Mouse (Mus musculus) heart, postnatal 0 days (tissue): Measurements from ENCODE around the gene Ccnl2. TPM values are rescaled to one million over a fixed set of nuclear protein-coding genes. Genes with fewer than 3 reads are reported as not detected.

Experiments
- ATAC-seq: fragments of 200-750 bp; cut with Nextera tagmentation; 2 replicates; pipeline ENCODE4 v1.8.0; 2017; ENCODE audit warnings: low read depth, moderate number of reproducible peaks, moderate library complexity; ENCODE audit not compliant: insufficient read depth
- DNase-seq: peaks from one replicate; pipeline ENCODE4 v3.0.0-alpha.2; 2016; ENCODE audit warnings: low spot score
- H3K27ac ChIP-seq: fragments of 300-500 bp; sonication (generic); 2 replicates; pipeline ENCODE4 v1.5.1; 2014; ENCODE audit warnings: low read depth, mild to moderate bottlenecking
- H3K27me3 ChIP-seq: fragments of 300-500 bp; sonication (generic); 2 replicates; pipeline ENCODE4 v1.6.1; 2014; ENCODE audit warnings: low read length, mixed read lengths; ENCODE audit not compliant: control insufficient read depth, insufficient read depth
- H3K36me3 ChIP-seq: fragments of 300-500 bp; sonication (generic); replicated peaks from 2 replicates; pipeline ENCODE4 v1.6.1; 2014; ENCODE audit warnings: low read length, mixed read lengths; ENCODE audit not compliant: control insufficient read depth, insufficient read depth
- H3K4me1 ChIP-seq: fragments of 300-500 bp; sonication (generic); 2 replicates; pipeline ENCODE4 v1.6.1; 2014; ENCODE audit warnings: antibody characterized with exemption; ENCODE audit not compliant: control insufficient read depth, insufficient read depth
- H3K4me2 ChIP-seq: fragments of 300-500 bp; sonication (generic); 2 replicates; pipeline ENCODE4 v1.6.1; 2014; ENCODE audit warnings: low read depth, mild to moderate bottlenecking, low read length, moderate library complexity
- H3K4me3 ChIP-seq: fragments of 300-500 bp; sonication (generic); 2 replicates; pipeline ENCODE4 v1.5.1; 2014; ENCODE audit warnings: low read depth, low read length
- H3K9ac ChIP-seq: fragments of 300-500 bp; sonication (generic); replicated peaks from 2 replicates; pipeline ENCODE4 v1.6.1; 2014; ENCODE audit warnings: low read depth, low read length, mixed read lengths
- H3K9me3 ChIP-seq: fragments of 300-500 bp; sonication (generic); replicated peaks from 2 replicates; pipeline ENCODE4 v1.6.1; 2016; ENCODE audit warnings: low read length; ENCODE audit not compliant: control insufficient read depth
- CTCF ChIP-seq: IDR thresholded peaks from 2 replicates; pipeline ENCODE4 v1.5.1; 2016; ENCODE audit warnings: antibody characterized with exemption, control low read depth, low read depth
- EP300 ChIP-seq: IDR thresholded peaks from 2 replicates; pipeline ENCODE4 v1.6.1; 2016; ENCODE audit warnings: antibody characterized with exemption, low read depth
- WGBS: fragments of 180-500 bp; shearing (Covaris S2); extraction: QIAGEN DNeasy Blood & Tissue Kit; methylation state at CpG from one replicate; pipeline ENCODE4 v1.1.7; 2014; 5-methylcytosine and 5-hydroxymethylcytosine counted together
- polyA plus RNA-seq: library from polyadenylated mRNA; unstranded; fragments of >200 nt; fragmentation: Nextera tagmentation; extraction: Ambion mirVana; gene quantifications from 2 replicates; pipeline ENCODE4 v1.2.1, GENCODE M21; 2015
- total RNA-seq: library from RNA; depleted of rRNA; stranded (reverse); fragments of >200 nt; gene quantifications from 2 replicates; pipeline ENCODE4 v1.2.3, GENCODE M21; 2014; ENCODE audit warnings: low replicate concordance

Gene Ccnl2
- total and polyA plus RNA-seq, 2 experiments from 2014 or later, result 80.7 to 83.0 TPM

DNA sequence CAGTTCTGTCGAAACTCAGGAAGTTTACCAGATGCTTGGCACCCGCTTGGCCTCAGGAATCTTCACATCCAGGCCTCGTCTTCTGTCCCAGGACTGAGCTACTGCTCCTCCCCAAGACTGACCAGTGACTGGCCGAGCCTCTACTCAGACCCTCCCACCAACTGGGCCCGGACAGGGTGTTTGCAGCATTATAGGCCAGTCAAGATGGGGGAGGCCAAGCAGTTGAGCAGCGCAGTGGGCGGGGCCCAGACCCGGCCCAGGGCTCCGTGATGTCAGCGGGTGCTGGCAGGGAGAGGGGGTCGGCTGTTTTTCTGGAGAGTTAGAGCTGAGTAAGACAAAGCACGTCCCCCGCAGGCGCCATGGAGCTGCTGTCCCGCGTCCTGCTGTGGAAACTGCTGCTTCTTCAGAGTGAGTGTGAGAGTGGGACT lies 27.2 kb downstream of the Ccnl2 start, which contains the start of gene Mxra8:
Gene Mxra8 (plus strand): TSS at position 198 of the 428 bp plus-strand sequence.
- Histone ChIP-seq H3K27me3 (0 out of 2 replicates have a peak, but pooled peaks cover 6% of the 10 kb centered on the region), H3K36me3 (no peaks in the 10 kb centered on the region), H3K4me3 (peak within 1 kb of the TSS; percentile 46), H3K9ac (peak within 1 kb of the TSS; percentile 41), H3K27ac (peak within 1 kb of the TSS; percentile 84), H3K4me1 (peaks cover 16% of the 10 kb centered on the region; the same call in 1 of the 2 replicates), H3K9me3 (no peaks in the 10 kb centered on the region), H3K4me2 (peak within 1 kb of the TSS; percentile 66)
- 8% methylated on average over 16 of the region's 16 CpGs for WGBS
- peak; percentile 82 for ATAC-seq
- DNase-seq, result peak; percentile 90
- TF ChIP-seq CTCF, result no peak
- TF ChIP-seq EP300, result no peak

DNA sequence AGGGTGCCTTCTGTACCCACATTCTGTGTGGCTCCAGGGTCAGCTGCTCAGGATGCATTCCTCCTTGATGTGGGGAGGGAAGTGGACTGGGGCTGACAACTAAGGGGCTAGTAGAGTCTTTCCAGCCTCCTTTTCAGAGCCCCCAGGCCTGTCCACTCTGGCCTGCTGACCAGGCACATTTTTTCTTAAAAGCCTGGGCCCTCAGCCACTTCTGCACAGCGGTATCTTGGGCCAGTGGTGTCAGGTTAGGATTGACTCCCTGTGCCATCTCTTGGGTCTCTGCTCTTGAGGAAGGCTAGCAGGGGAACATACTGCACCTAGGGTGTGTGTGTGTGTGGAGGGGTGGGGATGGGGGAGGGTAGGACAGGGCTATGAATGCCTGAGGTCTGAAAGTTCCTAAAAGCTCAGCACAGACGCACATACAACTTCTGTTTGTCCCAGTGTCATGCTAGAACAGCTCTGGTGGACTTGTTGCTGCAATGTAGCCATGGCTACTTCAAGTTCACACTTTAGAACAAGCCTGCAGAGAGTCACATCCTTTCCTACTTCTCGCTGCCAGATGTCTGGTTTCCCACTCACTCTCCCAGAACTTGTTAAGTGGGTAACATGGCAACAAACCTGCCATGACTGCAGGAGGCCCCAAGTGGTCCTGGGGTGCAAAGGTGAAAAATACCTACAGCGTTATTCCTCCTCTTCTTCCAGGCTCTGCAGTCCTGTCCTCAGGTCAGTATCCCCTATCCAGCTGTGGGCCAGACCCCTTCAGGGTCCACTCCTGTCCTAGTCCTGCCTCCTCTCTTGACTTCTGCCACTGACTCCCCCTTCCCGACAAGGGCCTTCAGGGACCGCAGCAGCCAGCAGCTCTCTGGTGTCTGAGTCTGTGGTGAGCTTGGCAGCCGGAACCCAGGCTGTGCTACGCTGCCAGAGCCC lies 28.1 kb downstream of the Ccnl2 start:
- 12% methylated on average over 8 of the region's 8 CpGs for WGBS
- Histone ChIP-seq H3K36me3 (no peaks in the 10 kb centered on the region), H3K4me1 (peaks cover 16% of the 10 kb centered on the region; the same call in 1 of the 2 replicates), H3K9ac (peak overlapping the region; percentile 41), H3K4me3 (peak overlapping the region; percentile 46), H3K9me3 (no peaks in the 10 kb centered on the region), H3K27ac (peak overlapping the region; percentile 84), H3K27me3 (0 out of 2 replicates have a peak, but pooled peaks cover 6% of the 10 kb centered on the region), H3K4me2 (peak overlapping the region; percentile 66)
- DNase-seq (no peak), ATAC-seq (0 out of 2 replicates have a peak, but pooled peaks have one; percentile 0)
- TF ChIP-seq CTCF, result no peak
- TF ChIP-seq EP300, result no peak

- peak; percentile 48 for DNase-seq
- 0 out of 2 replicates have a peak, but pooled peaks cover 6% of the 10 kb centered on the region for H3K27me3 ChIP-seq
These were observed 28.7 kb downstream of the Ccnl2 start for GRCm38 (mm10) chr4:155841003-155841454.

DNA sequence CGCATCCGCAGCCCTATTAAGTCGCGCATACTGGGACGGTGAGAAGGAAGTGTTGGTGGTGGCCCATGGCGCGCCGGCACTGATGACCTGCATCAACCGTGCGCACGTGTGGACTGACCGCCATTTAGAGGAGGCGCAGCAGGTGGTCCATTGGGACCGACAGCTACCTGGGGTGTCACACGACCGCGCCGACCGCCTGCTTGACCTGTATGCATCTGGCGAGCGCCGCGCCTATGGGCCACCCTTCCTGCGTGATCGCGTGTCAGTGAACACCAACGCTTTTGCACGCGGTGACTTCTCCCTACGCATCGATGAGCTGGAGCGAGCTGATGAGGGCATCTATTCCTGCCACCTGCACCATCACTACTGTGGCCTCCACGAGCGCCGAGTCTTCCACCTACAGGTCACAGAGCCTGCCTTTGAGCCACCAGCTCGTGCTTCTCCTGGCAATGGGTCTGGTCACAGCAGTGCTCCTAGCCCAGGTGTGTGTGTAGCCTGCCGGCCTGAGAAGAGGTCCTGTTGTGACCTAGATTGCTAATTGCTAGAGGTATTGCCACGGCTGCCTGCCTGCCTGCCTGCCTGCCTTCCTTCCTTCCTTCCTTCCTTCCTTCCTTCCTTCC lies 29.5 kb downstream of the Ccnl2 start:
- no peak overlapping the region for H3K9ac ChIP-seq
- H3K27me3 ChIP-seq, result 0 out of 2 replicates have a peak, but pooled peaks cover 6% of the 10 kb centered on the region
- no peak for DNase-seq
- no peaks in the 10 kb centered on the region for H3K9me3 ChIP-seq
- TF ChIP-seq CTCF (no peak), EP300 (no peak)
- no peak overlapping the region for H3K27ac ChIP-seq
- H3K4me2 ChIP-seq, result peak overlapping the region; percentile 66
- peaks cover 18% of the 10 kb centered on the region; the same call in 1 of the 2 replicates for H3K4me1 ChIP-seq
- H3K36me3 ChIP-seq, result no peaks in the 10 kb centered on the region
- 54% methylated on average over 38 of the region's 38 CpGs for WGBS
- no peak for ATAC-seq
- peak overlapping the region; percentile 46; the same call in 1 of the 2 replicates for H3K4me3 ChIP-seq

More at GRCm38 (mm10) chr4:155841003-155841454, 28.7 kb downstream of the Ccnl2 start:
- peaks cover 16% of the 10 kb centered on the region; the same call in 1 of the 2 replicates for H3K4me1 ChIP-seq
- 1% methylated on average over 32 of the region's 32 CpGs for WGBS
- H3K4me2 ChIP-seq, result peak overlapping the region; percentile 66
- ATAC-seq, result peak; percentile 28
- peak overlapping the region; percentile 41 for H3K9ac ChIP-seq
- H3K27ac ChIP-seq, result peak overlapping the region; percentile 84; the same call in 1 of the 2 replicates
- TF ChIP-seq CTCF, result peak; percentile 18; the same call in 1 of the 2 replicates
- TF ChIP-seq EP300, result no peak
- H3K9me3 ChIP-seq, result no peaks in the 10 kb centered on the region
- H3K36me3 ChIP-seq, result no peaks in the 10 kb centered on the region
- peak overlapping the region; percentile 46 for H3K4me3 ChIP-seq

GRCm38 (mm10) chr4:155843231-155843630 lies 30.9 kb downstream of the Ccnl2 start:
- no peaks in the 10 kb centered on the region for H3K36me3 ChIP-seq
- H3K4me3 ChIP-seq, result no peak overlapping the region
- DNase-seq (no peak), ATAC-seq (no peak)
- TF ChIP-seq EP300, result no peak
- no peak for TF ChIP-seq CTCF
- WGBS, result 82% methylated on average over 5 of the region's 5 CpGs
- no peak overlapping the region for H3K9ac ChIP-seq
- H3K4me1 ChIP-seq, result peaks cover 20% of the 10 kb centered on the region
- H3K27ac ChIP-seq, result no peak overlapping the region
- H3K9me3 ChIP-seq, result no peaks in the 10 kb centered on the region
- H3K27me3 ChIP-seq, result 0 out of 2 replicates have a peak, but pooled peaks cover 6% of the 10 kb centered on the region
- no peak overlapping the region for H3K4me2 ChIP-seq
